In genomic region chr3:96219661-96220130, GRCm38 (mm10) we compare ENCODE assay signal across 8 mouse cellular contexts. TPM values are rescaled to one million over a fixed set of nuclear protein-coding genes. Genes with fewer than 3 reads are reported as not detected.
DNase-seq lines count a peak whose midpoint lies in the region; ATAC-seq and TF ChIP-seq lines count a peak whose summit lies in the region.

Gene Bola1 (minus strand): TSS chr3:96219709.
Gene Hist2h2ab (plus strand): TSS chr3:96219865.

- no peaks in the 10 kb centered on the region for H3K36me3 ChIP-seq in C2C12 (ENCODE audit: control insufficient read depth, insufficient read depth)
- peaks cover 16% of the 10 kb centered on the region for H3K36me3 ChIP-seq in erythroblast, embryonic 14.5 days (ENCODE audit: control insufficient read depth)
- H3K36me3 ChIP-seq in heart, embryonic 11.5 days (ENCODE audit: control insufficient read depth, insufficient read depth, low read length) = no peaks in the 10 kb centered on the region
- H3K36me3 ChIP-seq in kidney, embryonic 15.5 days = no peaks in the 10 kb centered on the region
- H3K36me3 ChIP-seq in limb, embryonic 15.5 days = no peaks in the 10 kb centered on the region
- H3K36me3 ChIP-seq in midbrain, postnatal 0 days (ENCODE audit: insufficient read depth, low read length) = no peaks in the 10 kb centered on the region

- DNase-seq in brain, embryonic 14.5 days (ENCODE audit: low read depth) = peak; percentile 98
- peak; percentile 94 for DNase-seq in midbrain, postnatal 0 days (ENCODE audit: low spot score)
- DNase-seq in spleen, postnatal 36 days (ENCODE audit: low spot score in 2 of 2) = peak; percentile 79 to 85

- peak within 1 kb of the TSS; percentile 89 for H3ac ChIP-seq in C2C12 (ENCODE audit: control insufficient read depth, insufficient read length, low read depth)

- no peak for TF ChIP-seq CTCF in C2C12 (IDR thresholded peaks at IDR 0.05; ENCODE audit: control insufficient read depth, insufficient read depth, insufficient read length)
- TF ChIP-seq CTCF in brain, embryonic 14.5 days (IDR thresholded peaks at IDR 0.05; ENCODE audit: borderline replicate concordance, extremely low read depth, insufficient read depth, insufficient read length) = no peak
- no peak for TF ChIP-seq CTCF in midbrain, postnatal 0 days (IDR thresholded peaks at IDR 0.05)

- peak; percentile 76 for ATAC-seq in heart, embryonic 11.5 days (replicated peaks; ENCODE audit: insufficient number of reproducible peaks, low FRiP score, low TSS enrichment)
- peak; percentile 78 for ATAC-seq in kidney, embryonic 15.5 days (replicated peaks; ENCODE audit: low FRiP score)
- ATAC-seq in limb, embryonic 15.5 days (ENCODE audit: insufficient number of reproducible peaks, low FRiP score, low TSS enrichment, low read depth) = peak; percentile 90
- peak; percentile 92 for ATAC-seq in midbrain, postnatal 0 days (ENCODE audit: low FRiP score)

- H3K27ac ChIP-seq in heart, embryonic 11.5 days (ENCODE audit: low read depth, low read length) = peak within 1 kb of the TSS; percentile 99
- H3K27ac ChIP-seq in kidney, embryonic 15.5 days = peak within 1 kb of the TSS; percentile 100
- peak within 1 kb of the TSS; percentile 99 for H3K27ac ChIP-seq in limb, embryonic 15.5 days
- peak within 1 kb of the TSS; percentile 91 for H3K27ac ChIP-seq in midbrain, postnatal 0 days (ENCODE audit: low read depth, low read length)

- H3K79me2 ChIP-seq in C2C12 (ENCODE audit: control insufficient read depth, insufficient read depth) = no peaks in the 10 kb centered on the region

- H3K4me3 ChIP-seq in C2C12 (ENCODE audit: insufficient read depth, poor library complexity, severe bottlenecking) = peak within 1 kb of the TSS; percentile 36
- H3K4me3 ChIP-seq in erythroblast, embryonic 14.5 days (replicated peaks) = peak within 1 kb of the TSS; percentile 83
- H3K4me3 ChIP-seq in heart, embryonic 11.5 days (ENCODE audit: low read depth, low read length) = peak within 1 kb of the TSS; percentile 66
- H3K4me3 ChIP-seq in kidney, embryonic 15.5 days (replicated peaks) = peak within 1 kb of the TSS; percentile 68
- peak within 1 kb of the TSS; percentile 57 for H3K4me3 ChIP-seq in limb, embryonic 15.5 days
- H3K4me3 ChIP-seq in midbrain, postnatal 0 days (ENCODE audit: low read depth, low read length) = peak within 1 kb of the TSS; percentile 51

- no peaks in the 10 kb centered on the region for H3K9me3 ChIP-seq in erythroblast, embryonic 14.5 days (ENCODE audit: control insufficient read depth, low read length)
- H3K9me3 ChIP-seq in heart, embryonic 11.5 days (replicated peaks; ENCODE audit: control insufficient read depth, low read length) = no peaks in the 10 kb centered on the region
- H3K9me3 ChIP-seq in kidney, embryonic 15.5 days (replicated peaks) = no peaks in the 10 kb centered on the region
- no peaks in the 10 kb centered on the region for H3K9me3 ChIP-seq in limb, embryonic 15.5 days
- H3K9me3 ChIP-seq in midbrain, postnatal 0 days (ENCODE audit: low read length) = no peaks in the 10 kb centered on the region

- H3K4me2 ChIP-seq in heart, embryonic 11.5 days = peak within 1 kb of the TSS; percentile 67
- H3K4me2 ChIP-seq in kidney, embryonic 15.5 days = peak within 1 kb of the TSS; percentile 86
- peak within 1 kb of the TSS; percentile 75 for H3K4me2 ChIP-seq in limb, embryonic 15.5 days
- peak within 1 kb of the TSS; percentile 64 for H3K4me2 ChIP-seq in midbrain, postnatal 0 days (ENCODE audit: low read depth, low read length, poor library complexity, severe bottlenecking)

- peak; percentile 58 for TF ChIP-seq POLR2A in brain, embryonic 14.5 days (IDR thresholded peaks at IDR 0.05; ENCODE audit: borderline replicate concordance, extremely low read depth, insufficient read depth, insufficient read length, poor library complexity, severe bottlenecking)

- peaks cover 66% of the 10 kb centered on the region for H3K4me1 ChIP-seq in erythroblast, embryonic 14.5 days (ENCODE audit: control insufficient read depth)
- peaks cover 17% of the 10 kb centered on the region; the same call in 1 of the 2 replicates for H3K4me1 ChIP-seq in heart, embryonic 11.5 days (ENCODE audit: control insufficient read depth, insufficient read depth, low read length)
- peaks cover 36% of the 10 kb centered on the region for H3K4me1 ChIP-seq in kidney, embryonic 15.5 days
- peaks cover 16% of the 10 kb centered on the region for H3K4me1 ChIP-seq in limb, embryonic 15.5 days
- peaks cover 4% of the 10 kb centered on the region; the same call in 1 of the 2 replicates for H3K4me1 ChIP-seq in midbrain, postnatal 0 days (ENCODE audit: insufficient read depth, low read length)

- no peaks in the 10 kb centered on the region for H3K27me3 ChIP-seq in C2C12 (ENCODE audit: control insufficient read depth, insufficient read depth, insufficient read length)
- H3K27me3 ChIP-seq in erythroblast, embryonic 14.5 days (ENCODE audit: control insufficient read depth) = no peaks in the 10 kb centered on the region
- no peaks in the 10 kb centered on the region for H3K27me3 ChIP-seq in heart, embryonic 11.5 days (ENCODE audit: control insufficient read depth, insufficient read depth, low read length)
- H3K27me3 ChIP-seq in kidney, embryonic 15.5 days = 0 out of 2 replicates have a peak, but pooled peaks cover 1% of the 10 kb centered on the region
- H3K27me3 ChIP-seq in limb, embryonic 15.5 days = no peaks in the 10 kb centered on the region
- no peaks in the 10 kb centered on the region for H3K27me3 ChIP-seq in midbrain, postnatal 0 days (ENCODE audit: insufficient read depth, low read length)

- H3K79me3 ChIP-seq in C2C12 (ENCODE audit: low read depth) = no peaks in the 10 kb centered on the region

- peak within 1 kb of the TSS; percentile 97 for H3K9ac ChIP-seq in heart, embryonic 11.5 days (ENCODE audit: low read depth, low read length)
- H3K9ac ChIP-seq in kidney, embryonic 15.5 days = peak within 1 kb of the TSS; percentile 92
- peak within 1 kb of the TSS; percentile 74 for H3K9ac ChIP-seq in limb, embryonic 15.5 days
- H3K9ac ChIP-seq in midbrain, postnatal 0 days (replicated peaks; ENCODE audit: low read length, poor library complexity, severe bottlenecking) = peak within 1 kb of the TSS; percentile 61

- WGBS in heart, embryonic 11.5 days (ENCODE audit: insufficient replicate concordance) = under 1% methylated on average over 37 of the region's 37 CpGs
- WGBS in kidney, embryonic 15.5 days = under 1% methylated on average over 37 of the region's 37 CpGs
- under 1% methylated on average over 35 of the region's 37 CpGs for WGBS in limb, embryonic 15.5 days
- 0% methylated on average over 37 of the region's 37 CpGs for WGBS in midbrain, postnatal 0 days

TF ChIP-seq in C2C12, 6 proteins besides CTCF, POLR2A, EP300 and RAD21:
- TF ChIP-seq MYOD1 (IDR thresholded peaks at IDR 0.05; ENCODE audit: control insufficient read depth, insufficient read length, low read depth) (no peak), MAX (IDR thresholded peaks at IDR 0.05) (no peak), CEBPB (IDR thresholded peaks at IDR 0.05; ENCODE audit: low read depth) (no peak)

RNA-seq across cellular contexts. Expression of gene Bola1, which starts in this region (rescaled TPM):
- polyA plus RNA-seq in C2C12 (2012; fragmentation: generic; extraction: Trizol) = 76.1 TPM
- polyA plus RNA-seq in brain, embryonic 14.5 days (2012; rRNA removed) = 48.1 and 54.5 TPM in 2 replicates
- polyA plus RNA-seq in erythroblast, embryonic 14.5 days (2012) = 8.3 and 12.9 TPM in 2 replicates
- polyA plus RNA-seq in heart, embryonic 11.5 days (2014; fragmentation: Nextera tagmentation; extraction: Ambion mirVana) = 47.5 and 49.6 TPM in 2 replicates
- polyA plus RNA-seq in kidney, embryonic 15.5 days (2015; fragmentation: Nextera tagmentation; extraction: Ambion mirVana) = 55.2 and 59.4 TPM in 2 replicates
- polyA plus RNA-seq in limb, embryonic 15.5 days (2015; fragmentation: Nextera tagmentation; extraction: Ambion mirVana) = 45.2 and 46.0 TPM in 2 replicates
- total RNA-seq in midbrain, postnatal 0 days (2014; rRNA removed) = 29.5 and 36.8 TPM in 2 replicates
- 54.6 and 58.1 TPM in 2 replicates for polyA plus RNA-seq in midbrain, postnatal 0 days (2015; fragmentation: Nextera tagmentation; extraction: Ambion mirVana)

RNA-seq across cellular contexts. Expression of gene Hist2h2ab, which starts in this region (rescaled TPM):
- polyA plus RNA-seq in C2C12 (2012; fragmentation: generic; extraction: Trizol) = 0.18 TPM
- polyA plus RNA-seq in brain, embryonic 14.5 days (2012; rRNA removed) = 2.2 and 10.2 TPM in 2 replicates
- polyA plus RNA-seq in erythroblast, embryonic 14.5 days (2012) = 0.39 TPM in 1 of 2 replicates, not detected in the other
- not detected in 2 replicates for polyA plus RNA-seq in heart, embryonic 11.5 days (2014; fragmentation: Nextera tagmentation; extraction: Ambion mirVana)
- 0.86 and 0.90 TPM in 2 replicates for polyA plus RNA-seq in kidney, embryonic 15.5 days (2015; fragmentation: Nextera tagmentation; extraction: Ambion mirVana)
- polyA plus RNA-seq in limb, embryonic 15.5 days (2015; fragmentation: Nextera tagmentation; extraction: Ambion mirVana) = not detected in 2 replicates
- total RNA-seq in midbrain, postnatal 0 days (2014; rRNA removed) = 134 and 144 TPM in 2 replicates
- 1.1 TPM in 1 of 2 replicates, not detected in the other for polyA plus RNA-seq in midbrain, postnatal 0 days (2015; fragmentation: Nextera tagmentation; extraction: Ambion mirVana)

Comparison
In these comparisons a context has a peak if more than half of its experiments do, and no peak if none do; other contexts are left out.
1. Peak in every context shown above with its lines: DNase-seq, ATAC-seq, H3K4me3 ChIP-seq and H3K27ac ChIP-seq.